Mouse (Mus musculus): ENCODE results near the gene Fam178b.

GRCm38 (mm10) chr1:36545382-36545781 lies 137.6 kb downstream of the Fam178b start:
- TF ChIP-seq CTCF (IDR thresholded peaks at IDR 0.05; ENCODE audit: borderline replicate concordance, insufficient read depth, low read depth, low read length) (no peak), POLR2A (IDR thresholded peaks at IDR 0.05; ENCODE audit: borderline replicate concordance, insufficient read depth, low read length) (no peak)

All from cerebellum, adult 2 months (tissue).